Mouse (Mus musculus): Measurements from ENCODE around the gene Sox5. TPM values are rescaled to one million over a fixed set of nuclear protein-coding genes. Genes with fewer than 3 reads are reported as not detected.

Sox5 gene
- total and polyA plus RNA-seq, 2 experiments from 2014 or later = 2.1 to 3.2 TPM

GRCm38 (mm10) chr6:144737786-144738185 is 44.0 kb downstream of the Sox5 start:
- Histone ChIP-seq H3K9ac (replicated peaks; ENCODE audit: low read depth, low read length) (no peak overlapping the region), H3K27ac (ENCODE audit: low read depth) (no peak overlapping the region)
- ATAC-seq (ENCODE audit: insufficient read depth, low read depth) = no peak

GRCm38 (mm10) chr6:144731251-144731970 is 50.4 kb downstream of the Sox5 start:
- Histone ChIP-seq H3K4me1 (ENCODE audit: control insufficient read depth, insufficient read depth) (no peaks in the 10 kb centered on the region), H3K27me3 (ENCODE audit: control insufficient read depth, insufficient read depth, low read length) (no peaks in the 10 kb centered on the region), H3K9me3 (replicated peaks; ENCODE audit: control insufficient read depth, low read length) (no peaks in the 10 kb centered on the region), H3K4me3 (ENCODE audit: low read depth, low read length) (no peak overlapping the region), H3K36me3 (replicated peaks; ENCODE audit: control insufficient read depth, insufficient read depth, low read length) (no peaks in the 10 kb centered on the region), H3K4me2 (ENCODE audit: low read depth, low read length) (no peak overlapping the region), H3K27ac (ENCODE audit: low read depth) (no peak overlapping the region), H3K9ac (replicated peaks; ENCODE audit: low read depth, low read length) (no peak overlapping the region)
- WGBS = 83% methylated on average over 10 of the region's 10 CpGs
- DNase-seq (ENCODE audit: low spot score) (no peak), ATAC-seq (ENCODE audit: insufficient read depth, low read depth) (no peak)
- no peak for TF ChIP-seq EP300 (IDR thresholded peaks at IDR 0.05; ENCODE audit: low read depth)
- TF ChIP-seq CTCF (IDR thresholded peaks at IDR 0.05; ENCODE audit: low read depth) = no peak

More at GRCm38 (mm10) chr6:144737786-144738185, 44.0 kb downstream of the Sox5 start:
- no peaks in the 10 kb centered on the region for H3K4me1 ChIP-seq (ENCODE audit: control insufficient read depth, insufficient read depth)
- WGBS = 85% methylated on average over 5 of the region's 5 CpGs
- no peaks in the 10 kb centered on the region for H3K36me3 ChIP-seq (replicated peaks; ENCODE audit: control insufficient read depth, insufficient read depth, low read length)
- H3K4me3 ChIP-seq (ENCODE audit: low read depth, low read length) = no peak overlapping the region
- no peak overlapping the region for H3K4me2 ChIP-seq (ENCODE audit: low read depth, low read length)
- TF ChIP-seq CTCF (IDR thresholded peaks at IDR 0.05; ENCODE audit: low read depth) (no peak), EP300 (IDR thresholded peaks at IDR 0.05; ENCODE audit: low read depth) (no peak)
- H3K27me3 ChIP-seq (ENCODE audit: control insufficient read depth, insufficient read depth, low read length) = no peaks in the 10 kb centered on the region
- H3K9me3 ChIP-seq (replicated peaks; ENCODE audit: control insufficient read depth, low read length) = no peaks in the 10 kb centered on the region
- DNase-seq (ENCODE audit: low spot score) = no peak

- Histone ChIP-seq H3K27ac (ENCODE audit: low read depth) (no peak overlapping the region), H3K36me3 (replicated peaks; ENCODE audit: control insufficient read depth, insufficient read depth, low read length) (no peaks in the 10 kb centered on the region), H3K27me3 (ENCODE audit: control insufficient read depth, insufficient read depth, low read length) (no peaks in the 10 kb centered on the region), H3K4me3 (ENCODE audit: low read depth, low read length) (no peak overlapping the region), H3K9me3 (replicated peaks; ENCODE audit: control insufficient read depth, low read length) (no peaks in the 10 kb centered on the region), H3K4me2 (ENCODE audit: low read depth, low read length) (no peak overlapping the region), H3K9ac (replicated peaks; ENCODE audit: low read depth, low read length) (no peak overlapping the region), H3K4me1 (ENCODE audit: control insufficient read depth, insufficient read depth) (no peaks in the 10 kb centered on the region)
- ATAC-seq (ENCODE audit: insufficient read depth, low read depth) (no peak), DNase-seq (ENCODE audit: low spot score) (no peak)
- WGBS = 70% methylated on average over 12 of the region's 12 CpGs
- TF ChIP-seq EP300 (IDR thresholded peaks at IDR 0.05; ENCODE audit: low read depth) = no peak
- TF ChIP-seq CTCF (IDR thresholded peaks at IDR 0.05; ENCODE audit: low read depth) = no peak
Observed at GRCm38 (mm10) chr6:144723530-144724144, 58.1 kb downstream of the Sox5 start.

GRCm38 (mm10) chr6:144723024-144723423 is 58.8 kb downstream of the Sox5 start:
- 84% methylated on average over 5 of the region's 5 CpGs for WGBS

GRCm38 (mm10) chr6:144720846-144721245 is 60.9 kb downstream of the Sox5 start:
- Histone ChIP-seq H3K36me3 (replicated peaks; ENCODE audit: control insufficient read depth, insufficient read depth, low read length) (no peaks in the 10 kb centered on the region), H3K27me3 (ENCODE audit: control insufficient read depth, insufficient read depth, low read length) (no peaks in the 10 kb centered on the region), H3K4me1 (ENCODE audit: control insufficient read depth, insufficient read depth) (no peaks in the 10 kb centered on the region), H3K4me2 (ENCODE audit: low read depth, low read length) (no peak overlapping the region), H3K9me3 (replicated peaks; ENCODE audit: control insufficient read depth, low read length) (no peaks in the 10 kb centered on the region), H3K27ac (ENCODE audit: low read depth) (no peak overlapping the region), H3K9ac (replicated peaks; ENCODE audit: low read depth, low read length) (no peak overlapping the region), H3K4me3 (ENCODE audit: low read depth, low read length) (no peak overlapping the region)
- no peak for TF ChIP-seq CTCF (IDR thresholded peaks at IDR 0.05; ENCODE audit: low read depth)
- no peak for TF ChIP-seq EP300 (IDR thresholded peaks at IDR 0.05; ENCODE audit: low read depth)
- no peak for ATAC-seq (ENCODE audit: insufficient read depth, low read depth)
- DNase-seq (ENCODE audit: low spot score) = no peak
- WGBS = 93% methylated on average over 13 of the region's 13 CpGs

More at GRCm38 (mm10) chr6:144723024-144723423, 58.8 kb downstream of the Sox5 start:
- ATAC-seq (ENCODE audit: insufficient read depth, low read depth) = no peak
- H3K4me1 ChIP-seq (ENCODE audit: control insufficient read depth, insufficient read depth) = no peaks in the 10 kb centered on the region
- H3K4me3 ChIP-seq (ENCODE audit: low read depth, low read length) = no peak overlapping the region
- TF ChIP-seq CTCF (IDR thresholded peaks at IDR 0.05; ENCODE audit: low read depth) (no peak), EP300 (IDR thresholded peaks at IDR 0.05; ENCODE audit: low read depth) (no peak)
- no peaks in the 10 kb centered on the region for H3K36me3 ChIP-seq (replicated peaks; ENCODE audit: control insufficient read depth, insufficient read depth, low read length)
- H3K27me3 ChIP-seq (ENCODE audit: control insufficient read depth, insufficient read depth, low read length) = no peaks in the 10 kb centered on the region
- no peak for DNase-seq (ENCODE audit: low spot score)
- H3K9ac ChIP-seq (replicated peaks; ENCODE audit: low read depth, low read length) = no peak overlapping the region
- no peak overlapping the region for H3K4me2 ChIP-seq (ENCODE audit: low read depth, low read length)
- no peak overlapping the region for H3K27ac ChIP-seq (ENCODE audit: low read depth)
- no peaks in the 10 kb centered on the region for H3K9me3 ChIP-seq (replicated peaks; ENCODE audit: control insufficient read depth, low read length)

Data from heart, postnatal 0 days (tissue).